Mouse (Mus musculus) right cerebral cortex, postnatal 10 days (tissue): Measurements from ENCODE around the gene Kctd5.
A peak's percentile ranks its signal among the peaks of the same experiment; 100 is the strongest.

Experiments
- DNase-seq, 2 experiments: peaks; one replicate each; pipeline ENCODE4 v3.0.0; 2021; ENCODE audit warnings: low spot score in 2 of 2

Kctd5 gene

DNA sequence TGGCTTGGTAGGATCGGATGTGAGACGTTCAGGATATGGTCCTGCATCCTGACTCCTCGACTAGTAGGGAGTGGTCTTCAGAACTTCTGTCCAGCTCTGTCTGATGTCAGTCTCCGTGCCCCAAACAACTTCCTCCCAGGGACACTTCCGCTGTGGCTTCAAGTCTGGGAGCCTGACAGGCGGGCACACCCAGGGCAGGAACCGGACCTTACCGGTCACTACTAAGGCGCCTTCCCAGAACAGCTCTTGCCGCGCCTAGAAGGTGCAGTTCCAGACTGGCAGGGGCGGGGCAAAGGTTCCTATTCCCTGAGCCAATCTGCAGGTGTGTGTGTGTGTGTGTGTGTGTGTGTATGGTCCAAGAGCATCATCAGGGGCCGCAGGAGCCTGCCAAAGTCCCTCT is 35.9 kb downstream of the Kctd5 start:
- no peak for DNase-seq

DNA sequence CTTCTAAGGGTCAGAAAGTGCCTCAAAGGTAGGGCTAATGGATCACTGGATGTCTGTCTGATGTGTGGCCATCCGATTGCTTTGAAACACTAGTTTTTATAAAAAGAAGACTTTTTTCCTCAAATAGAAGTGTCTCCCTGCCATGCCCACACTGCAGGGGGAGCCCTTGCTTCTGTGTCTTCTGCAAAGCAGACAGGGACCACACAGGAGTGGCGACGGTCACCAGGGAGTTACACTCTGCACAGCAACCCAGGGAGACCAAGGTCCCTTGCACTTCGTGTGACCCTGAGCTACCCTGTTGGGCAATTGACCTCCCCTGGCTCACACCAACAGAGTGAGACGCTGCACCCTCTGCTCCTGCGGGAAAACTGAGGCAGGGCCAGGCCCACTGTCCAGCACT is 36.3 kb downstream of the Kctd5 start:
- no peak for DNase-seq

DNA sequence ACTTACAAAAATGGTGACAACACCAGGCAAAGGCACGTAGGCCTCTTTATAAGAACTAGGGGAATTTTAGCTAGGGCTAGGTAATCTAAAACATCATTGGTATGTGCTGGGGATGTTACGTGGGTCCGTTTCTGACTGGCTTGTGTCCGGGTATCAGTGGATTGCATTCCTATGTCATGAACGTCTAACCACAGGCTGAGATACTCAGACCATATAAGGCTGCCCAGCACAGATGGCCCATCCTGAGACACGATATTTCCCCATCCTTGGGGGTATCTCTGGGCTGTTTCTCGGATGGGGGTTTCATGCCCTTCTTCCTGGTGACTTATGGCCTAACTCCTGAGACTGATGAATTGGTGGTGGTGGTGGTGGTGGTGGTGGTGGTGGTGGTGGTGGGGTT is 38.2 kb downstream of the Kctd5 start:
- DNase-seq, result no peak

GRCm38 (mm10) chr17:24030551-24030950 is 42.7 kb downstream of the Kctd5 start:
- DNase-seq, result no peak

- DNase-seq, result no peak
These were observed 43.8 kb downstream of the Kctd5 start for GRCm38 (mm10) chr17:24029477-24029876.

- no peak for DNase-seq
These were observed 51.7 kb downstream of the Kctd5 start for GRCm38 (mm10) chr17:24021375-24022199.

DNA sequence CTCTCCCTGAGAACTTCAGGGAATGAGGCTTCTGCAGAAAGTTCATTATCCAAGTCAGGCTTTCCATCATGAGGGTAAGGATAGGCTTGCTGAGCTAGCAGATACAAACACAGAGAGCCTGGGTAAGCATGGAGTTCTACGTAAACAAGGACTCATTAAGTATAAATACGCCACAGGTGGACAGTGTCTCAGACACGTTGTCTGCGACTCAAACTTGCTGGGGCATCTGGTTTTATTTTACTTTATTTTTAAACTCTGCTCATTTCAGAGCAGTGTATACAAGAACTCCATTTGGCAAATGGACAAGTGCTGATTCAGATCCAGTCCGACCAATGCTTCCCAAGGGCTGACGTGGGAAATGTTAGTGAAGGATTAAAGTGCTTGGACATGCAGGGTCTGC is 52.6 kb downstream of the Kctd5 start:
- no peak for DNase-seq

- no peak for DNase-seq
These were observed 57.6 kb downstream of the Kctd5 start for GRCm38 (mm10) chr17:24015727-24016126.

DNA sequence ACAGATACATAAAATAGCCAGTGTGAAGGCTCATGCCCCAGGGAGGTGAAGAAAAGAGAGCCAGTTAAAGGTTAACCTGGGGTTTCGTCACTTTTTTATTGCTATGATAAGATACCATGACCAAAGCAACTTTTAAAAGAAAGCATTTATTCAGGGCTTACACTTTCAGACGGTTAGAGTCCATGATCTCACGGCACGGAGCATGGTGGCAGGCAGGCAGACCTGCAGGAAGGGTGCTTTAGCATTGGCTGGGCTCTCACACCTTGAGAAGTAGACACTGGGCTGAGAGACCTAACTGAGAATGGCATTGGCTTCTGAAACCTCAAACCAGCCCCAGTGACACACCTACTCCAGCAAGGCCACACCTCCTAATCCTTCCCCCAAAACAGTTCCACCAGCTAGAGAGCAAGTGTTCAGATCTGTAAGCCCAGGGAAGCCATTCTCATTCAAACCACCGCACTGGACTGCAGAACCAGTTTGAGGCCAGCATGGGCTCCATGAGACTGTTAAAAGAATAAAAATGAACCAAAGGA is 58.8 kb downstream of the Kctd5 start:
- DNase-seq, result no peak

DNA sequence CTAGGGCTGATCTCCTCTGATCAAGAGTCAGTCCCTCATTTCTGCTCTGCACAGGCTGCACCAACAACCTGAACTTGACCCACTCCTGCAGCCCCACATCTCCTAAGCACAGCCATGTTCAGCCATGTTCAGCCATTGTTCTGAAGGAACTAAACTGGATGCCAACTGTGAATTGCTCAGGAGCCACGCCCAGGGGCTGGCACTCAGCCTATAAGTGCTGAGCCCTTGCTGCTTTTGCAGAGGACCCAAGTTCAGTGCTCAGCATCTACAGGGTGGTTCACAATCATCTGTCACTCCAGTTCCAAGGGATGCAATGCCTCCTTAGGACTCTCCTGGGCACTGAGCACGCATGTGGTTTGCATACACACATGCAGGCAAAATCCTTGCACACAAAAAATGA is 60.4 kb downstream of the Kctd5 start:
- no peak for DNase-seq

GRCm38 (mm10) chr17:24009617-24010016 is 63.7 kb downstream of the Kctd5 start:
- DNase-seq, result no peak

DNA sequence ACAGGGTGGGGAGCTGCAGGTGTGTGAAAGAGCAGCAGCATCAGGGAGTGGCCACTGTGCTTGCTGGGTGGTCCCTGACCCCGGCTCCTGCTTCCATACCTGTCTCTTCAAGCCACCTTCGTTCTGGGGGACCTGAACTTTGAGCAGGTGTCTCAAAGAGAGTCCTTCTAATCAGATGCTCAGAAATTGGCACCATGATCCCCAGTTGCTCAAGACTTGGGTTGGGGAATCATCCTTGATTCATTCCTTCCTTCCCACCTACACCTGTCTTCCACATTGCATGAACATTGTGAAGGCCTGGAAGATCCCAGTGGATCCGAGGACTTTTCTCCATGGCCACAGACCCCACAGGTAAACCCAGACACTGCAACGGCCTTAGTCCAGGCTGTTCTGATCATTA is 65.2 kb downstream of the Kctd5 start:
- DNase-seq, result no peak

- no peak for DNase-seq
These were observed 65.9 kb downstream of the Kctd5 start for GRCm38 (mm10) chr17:24007391-24007790.

GRCm38 (mm10) chr17:24006930-24007329 is 66.4 kb downstream of the Kctd5 start:
- DNase-seq, result no peak

DNA sequence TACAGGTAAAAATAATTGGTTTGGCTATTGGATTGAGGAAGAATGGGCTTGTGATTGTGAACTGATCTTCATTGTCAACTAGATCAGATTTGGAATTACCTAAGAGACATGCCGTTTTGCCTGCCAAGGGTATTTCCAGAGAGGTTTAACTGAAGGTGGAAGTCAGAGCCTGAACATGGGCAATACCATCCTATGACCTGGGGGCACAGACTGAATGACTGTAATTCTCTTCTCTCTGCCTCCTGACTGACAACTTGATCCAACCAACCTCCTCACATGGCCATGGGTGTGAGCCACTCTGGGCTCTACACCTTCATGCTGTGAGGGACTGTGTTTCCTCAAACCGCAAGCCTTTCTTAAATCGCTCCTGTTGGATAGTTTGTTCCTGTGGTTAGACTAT is 68.2 kb downstream of the Kctd5 start:
- no peak for DNase-seq

DNA sequence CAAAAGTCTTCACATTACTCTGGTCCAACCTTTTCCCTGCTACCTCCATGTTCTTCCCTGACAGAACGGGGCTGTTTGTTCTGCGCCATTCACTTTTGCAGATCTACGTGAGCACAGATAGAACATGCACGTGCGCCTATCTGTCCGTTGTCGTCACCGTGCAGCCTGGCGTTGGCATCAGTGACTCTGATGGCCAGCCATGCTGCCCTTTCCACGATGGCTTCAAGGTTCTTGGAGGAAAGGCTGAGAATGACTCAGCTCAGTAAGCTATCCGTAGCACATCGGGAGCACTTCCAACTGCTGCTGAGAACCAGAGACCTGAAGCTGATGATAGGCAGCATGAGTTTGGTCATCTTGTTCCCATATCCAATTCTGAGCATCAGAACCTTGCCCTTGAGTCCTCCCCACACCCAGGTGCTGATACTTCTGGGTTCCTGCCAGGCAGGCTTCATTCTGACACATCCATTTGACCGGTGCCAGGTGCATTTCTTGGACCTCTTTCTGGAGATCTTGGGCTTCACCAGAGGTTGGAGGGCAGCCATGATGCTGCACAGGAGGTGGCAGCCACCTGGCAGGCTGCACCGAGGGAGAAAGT is 69.1 kb downstream of the Kctd5 start:
- DNase-seq, result no peak

DNA sequence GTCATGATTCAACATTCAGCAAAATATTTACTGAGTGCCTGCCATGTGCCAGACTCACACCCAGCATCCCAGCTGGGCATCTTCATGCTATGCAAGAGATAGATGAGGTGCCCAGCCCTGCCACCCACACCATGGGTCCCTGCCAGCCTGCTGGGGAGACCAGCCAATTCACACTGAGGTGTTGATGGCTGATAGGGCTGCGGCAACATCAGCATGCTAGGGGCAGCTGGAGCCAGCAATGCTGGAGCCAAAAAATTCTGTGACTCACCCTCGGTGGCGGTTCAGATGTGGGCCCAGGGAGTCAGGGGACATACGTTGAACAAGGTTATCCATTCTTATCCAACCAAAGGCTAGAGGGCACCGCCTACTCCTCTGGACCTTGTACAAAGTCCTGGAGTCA is 72.9 kb downstream of the Kctd5 start:
- DNase-seq, result peak; percentile 76 to 83

GRCm38 (mm10) chr17:23998383-23998782 is 74.9 kb downstream of the Kctd5 start:
- no peak for DNase-seq

- no peak for DNase-seq
These were observed 75.4 kb downstream of the Kctd5 start, which contains the start of gene Prss22 for GRCm38 (mm10) chr17:23997901-23998300. Gene Prss22 (minus strand): TSS chr17:23998100.
